Mouse (Mus musculus): ENCODE data around the gene Agr2. TPM values are rescaled to one million over a fixed set of nuclear protein-coding genes. Genes with fewer than 3 reads are reported as not detected.

Gene Agr2
- polyA plus RNA-seq, 1 experiment from 2014 or later: not detected

DNA sequence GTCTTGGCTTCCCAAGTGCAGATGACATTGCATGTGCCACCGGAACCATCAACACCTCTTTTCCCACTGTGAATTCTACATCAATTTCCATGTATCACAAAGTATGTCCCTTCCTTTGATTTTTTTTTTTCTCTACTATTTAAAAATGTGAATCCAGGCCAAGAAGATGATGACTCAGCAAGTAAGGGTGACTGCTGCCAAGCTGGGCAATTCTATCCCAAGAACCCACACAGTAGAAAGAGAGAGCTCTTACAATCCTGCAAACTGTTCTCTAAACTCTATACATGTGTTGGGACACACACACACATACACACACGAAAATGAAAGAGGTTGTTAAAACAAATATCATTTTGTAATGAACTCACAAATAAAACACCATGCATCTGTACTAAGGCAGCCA lies 34.5 kb downstream of the Agr2 start:
- Histone ChIP-seq H3K4me2 (no peak overlapping the region), H3K9me3 (no peaks in the 10 kb centered on the region), H3K4me1 (replicated peaks) (peaks cover 11% of the 10 kb centered on the region), H3K9ac (replicated peaks) (no peak overlapping the region), H3K27me3 (no peaks in the 10 kb centered on the region), H3K4me3 (replicated peaks) (no peak overlapping the region), H3K27ac (no peak overlapping the region), H3K36me3 (no peaks in the 10 kb centered on the region)
- WGBS: 83% methylated on average over 2 of the region's 2 CpGs
- no peak for ATAC-seq (ENCODE audit: insufficient number of reproducible peaks, insufficient read depth, low FRiP score, low TSS enrichment, low read depth)

DNA sequence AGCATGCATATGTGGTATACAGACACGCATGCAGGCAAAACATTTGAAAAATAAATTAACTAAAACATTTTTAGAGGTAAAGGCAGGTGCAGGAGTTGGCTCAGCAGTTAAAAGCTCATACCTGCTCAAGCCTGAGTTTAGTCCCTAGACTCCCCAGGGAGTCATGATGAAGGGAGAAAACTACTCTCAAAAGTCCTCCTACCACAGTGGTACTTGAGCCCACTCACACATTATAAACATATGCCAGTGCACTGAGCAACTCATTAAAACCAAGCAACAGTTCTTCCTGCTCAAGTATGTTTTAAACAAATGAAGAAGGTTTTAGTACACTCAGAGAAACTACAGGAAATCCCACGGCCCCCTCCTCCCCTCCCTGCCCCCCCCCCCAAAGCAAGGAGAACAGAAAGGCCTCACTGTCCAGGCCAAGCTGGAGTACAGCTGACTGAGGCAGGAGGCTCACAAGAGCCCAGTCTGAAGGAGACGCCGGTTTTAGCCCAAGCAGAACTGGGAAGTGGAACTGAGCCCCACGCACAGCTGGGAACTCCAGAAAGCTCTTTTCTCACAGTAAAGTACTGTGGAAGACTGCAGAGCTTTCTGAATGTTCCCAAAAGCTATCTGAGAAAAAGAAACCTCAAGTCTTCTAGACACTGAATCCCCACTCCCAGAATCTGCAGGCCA lies 36.4 kb downstream of the Agr2 start:
- H3K4me2 ChIP-seq: no peak overlapping the region
- ATAC-seq (ENCODE audit: insufficient number of reproducible peaks, insufficient read depth, low FRiP score, low TSS enrichment, low read depth): no peak
- no peak overlapping the region for H3K4me3 ChIP-seq (replicated peaks)
- WGBS: 57% methylated on average over 5 of the region's 5 CpGs
- no peaks in the 10 kb centered on the region for H3K9me3 ChIP-seq
- H3K27me3 ChIP-seq: no peaks in the 10 kb centered on the region
- H3K36me3 ChIP-seq: no peaks in the 10 kb centered on the region
- H3K27ac ChIP-seq: peak overlapping the region; percentile 62
- H3K4me1 ChIP-seq (replicated peaks): peaks cover 11% of the 10 kb centered on the region
- H3K9ac ChIP-seq (replicated peaks): no peak overlapping the region

DNA sequence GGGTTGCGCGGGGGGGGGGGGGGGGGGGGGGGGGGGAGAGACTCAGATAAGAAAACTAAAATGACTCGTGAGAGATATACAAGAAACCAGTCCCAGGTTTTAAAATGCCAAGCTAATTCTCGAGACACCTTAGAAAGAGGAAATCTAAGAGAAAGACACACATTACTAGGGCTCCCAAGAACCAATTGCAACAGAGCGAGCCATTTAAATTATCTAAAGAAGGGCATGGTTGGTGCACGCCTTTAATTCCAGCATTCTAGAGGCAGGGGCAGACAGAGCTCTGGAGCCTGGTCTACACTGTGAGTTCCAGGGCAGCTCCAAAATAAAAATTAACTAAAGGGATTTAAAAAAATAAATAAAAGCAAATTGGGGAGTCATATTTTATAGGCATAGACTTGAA lies 37.0 kb downstream of the Agr2 start:
- 74% methylated on average over 4 of the region's 6 CpGs for WGBS
- no peaks in the 10 kb centered on the region for H3K27me3 ChIP-seq

DNA sequence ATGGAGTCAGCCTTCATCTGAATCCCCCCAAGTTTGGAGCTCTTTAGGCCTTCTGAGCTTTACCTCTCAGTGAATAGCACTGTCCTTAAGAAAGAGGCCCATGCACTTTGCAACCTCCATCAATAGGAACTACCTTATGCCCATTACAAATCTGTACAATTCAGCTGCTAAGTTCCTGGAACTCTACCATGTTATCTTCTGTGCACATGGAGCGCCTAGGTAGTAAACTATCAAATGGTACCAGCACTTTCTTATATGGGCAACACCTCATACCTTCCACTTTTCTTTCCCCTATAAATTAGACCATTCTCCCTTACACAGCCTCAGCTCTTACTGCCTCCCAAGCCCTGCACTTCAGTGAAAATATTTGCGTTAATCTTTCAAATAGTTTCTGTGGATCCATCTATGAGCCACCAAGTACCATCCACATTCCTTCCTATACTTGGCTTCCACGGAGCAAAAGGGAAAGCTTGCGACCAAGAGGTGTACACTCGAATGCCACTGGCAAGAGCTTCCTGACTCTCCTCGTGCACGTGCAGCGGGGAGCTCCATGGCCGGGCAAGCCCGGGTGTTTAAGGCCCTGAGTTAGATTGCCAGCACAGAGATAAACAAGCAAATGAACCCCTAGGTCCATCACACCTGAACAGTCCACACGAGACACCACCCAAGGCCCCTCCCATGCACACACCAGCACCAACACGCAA lies 38.1 kb downstream of the Agr2 start:
- no peak overlapping the region for H3K4me3 ChIP-seq (replicated peaks)
- H3K4me2 ChIP-seq: no peak overlapping the region
- no peaks in the 10 kb centered on the region for H3K36me3 ChIP-seq
- no peak overlapping the region for H3K27ac ChIP-seq
- no peaks in the 10 kb centered on the region for H3K9me3 ChIP-seq
- H3K27me3 ChIP-seq: no peaks in the 10 kb centered on the region
- ATAC-seq (ENCODE audit: insufficient number of reproducible peaks, insufficient read depth, low FRiP score, low TSS enrichment, low read depth): no peak
- H3K9ac ChIP-seq (replicated peaks): no peak overlapping the region
- peaks cover 11% of the 10 kb centered on the region for H3K4me1 ChIP-seq (replicated peaks)
- WGBS: 90% methylated on average over 12 of the region's 12 CpGs

More for the DNA sequence above, 37.0 kb downstream of the Agr2 start:
- Histone ChIP-seq H3K9me3 (no peaks in the 10 kb centered on the region), H3K4me2 (no peak overlapping the region), H3K9ac (replicated peaks) (no peak overlapping the region), H3K4me3 (replicated peaks) (no peak overlapping the region), H3K36me3 (no peaks in the 10 kb centered on the region), H3K27ac (peak overlapping the region; percentile 62; the same call in 1 of the 2 replicates), H3K4me1 (replicated peaks) (peaks cover 11% of the 10 kb centered on the region)
- no peak for ATAC-seq (ENCODE audit: insufficient number of reproducible peaks, insufficient read depth, low FRiP score, low TSS enrichment, low read depth)

DNA sequence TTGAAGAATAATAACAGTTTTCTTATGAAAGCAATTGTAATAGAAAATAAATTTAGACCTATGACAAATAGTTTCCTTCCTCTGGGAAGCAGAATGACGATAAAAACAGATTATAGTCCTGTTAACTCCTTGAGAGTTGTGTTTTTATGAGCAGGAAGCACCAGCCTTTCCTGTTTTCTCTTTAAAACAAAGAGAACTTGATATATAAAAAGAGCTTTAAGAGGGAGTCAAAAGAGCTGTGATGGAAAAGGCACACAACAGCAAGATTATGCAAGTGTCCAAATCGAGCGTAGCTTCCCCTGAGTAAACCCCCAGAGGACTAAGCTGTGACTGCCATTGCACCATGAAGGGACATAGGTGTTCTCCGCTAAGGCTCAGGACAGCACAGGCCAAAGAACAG lies 39.7 kb downstream of the Agr2 start:
- WGBS: 70% methylated on average over 4 of the region's 4 CpGs
- Histone ChIP-seq H3K4me3 (replicated peaks) (no peak overlapping the region), H3K27me3 (no peaks in the 10 kb centered on the region), H3K27ac (no peak overlapping the region), H3K4me1 (replicated peaks) (peaks cover 11% of the 10 kb centered on the region), H3K9me3 (no peaks in the 10 kb centered on the region), H3K4me2 (no peak overlapping the region), H3K36me3 (no peaks in the 10 kb centered on the region), H3K9ac (replicated peaks) (no peak overlapping the region)
- no peak for ATAC-seq (ENCODE audit: insufficient number of reproducible peaks, insufficient read depth, low FRiP score, low TSS enrichment, low read depth)

DNA sequence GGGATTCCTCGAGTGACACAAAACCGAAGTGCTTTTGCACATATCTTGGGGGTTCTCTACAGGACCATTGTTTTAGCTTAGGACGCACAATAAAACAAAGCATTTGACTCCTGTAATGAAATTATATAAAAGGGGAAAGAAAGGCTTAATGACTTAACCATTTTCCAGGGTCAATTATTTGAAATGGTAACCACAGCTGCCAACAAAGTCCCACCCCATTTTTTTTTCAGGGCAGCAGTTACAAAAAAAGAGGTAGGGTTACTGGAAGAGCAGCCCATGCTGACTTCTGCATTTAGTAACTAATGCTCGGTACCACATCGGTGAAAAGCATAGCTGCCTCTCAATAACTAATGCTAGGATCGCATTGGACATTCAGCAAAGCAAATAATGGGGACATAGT lies 42.8 kb downstream of the Agr2 start:
- Histone ChIP-seq H3K27me3 (no peaks in the 10 kb centered on the region), H3K4me3 (replicated peaks) (no peak overlapping the region), H3K27ac (no peak overlapping the region), H3K9me3 (no peaks in the 10 kb centered on the region), H3K4me1 (replicated peaks) (peaks cover 7% of the 10 kb centered on the region; the same call in 1 of the 2 replicates), H3K36me3 (no peaks in the 10 kb centered on the region), H3K9ac (replicated peaks) (no peak overlapping the region), H3K4me2 (no peak overlapping the region)
- ATAC-seq (ENCODE audit: insufficient number of reproducible peaks, insufficient read depth, low FRiP score, low TSS enrichment, low read depth): no peak
- 91% methylated on average over 6 of the region's 6 CpGs for WGBS

DNA sequence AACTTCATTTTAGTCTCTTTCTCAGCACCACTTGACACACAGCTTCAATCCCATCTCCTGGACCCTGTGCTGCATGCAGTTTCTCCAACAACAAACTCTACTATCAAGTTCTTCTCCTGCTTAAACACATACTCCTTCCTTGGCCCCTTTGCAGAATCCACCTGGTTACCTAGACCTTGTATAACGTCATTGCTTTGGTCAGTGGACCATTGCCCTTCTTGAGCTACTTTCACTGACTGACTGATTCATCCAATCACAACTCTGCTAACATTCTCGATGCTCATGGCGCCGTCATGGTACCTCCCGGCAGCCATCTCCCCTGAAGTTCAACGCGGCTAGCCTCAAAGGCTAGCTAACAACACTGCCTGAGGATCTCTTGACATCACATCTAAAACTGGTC lies 43.4 kb downstream of the Agr2 start:
- Histone ChIP-seq H3K4me3 (replicated peaks) (no peak overlapping the region), H3K36me3 (no peaks in the 10 kb centered on the region), H3K27ac (no peak overlapping the region), H3K9ac (replicated peaks) (no peak overlapping the region), H3K4me1 (replicated peaks) (peaks cover 10% of the 10 kb centered on the region; the same call in 1 of the 2 replicates), H3K4me2 (no peak overlapping the region), H3K9me3 (no peaks in the 10 kb centered on the region), H3K27me3 (no peaks in the 10 kb centered on the region)
- ATAC-seq (ENCODE audit: insufficient number of reproducible peaks, insufficient read depth, low FRiP score, low TSS enrichment, low read depth): no peak
- WGBS: 96% methylated on average over 7 of the region's 7 CpGs

DNA sequence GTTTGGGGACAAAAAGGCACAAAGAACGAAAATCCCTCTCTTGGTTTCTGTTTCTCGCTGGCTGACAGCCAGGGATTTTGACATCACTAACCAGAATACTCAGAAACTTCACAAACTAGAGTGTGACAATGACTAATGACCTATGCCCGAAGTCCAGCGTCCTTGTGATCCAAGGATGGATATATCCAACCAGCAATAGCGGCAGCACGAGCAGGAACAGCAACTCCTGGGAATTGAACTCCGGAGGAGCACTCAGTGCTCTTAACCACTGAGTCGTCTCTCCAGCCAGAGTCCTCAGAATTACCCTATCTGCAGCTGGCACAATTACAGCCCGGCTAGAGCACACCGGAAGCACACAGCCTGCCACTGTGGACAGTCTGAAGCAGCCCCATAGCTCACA lies 44.1 kb downstream of the Agr2 start:
- Histone ChIP-seq H3K27ac (no peak overlapping the region), H3K9me3 (no peaks in the 10 kb centered on the region), H3K4me3 (replicated peaks) (no peak overlapping the region), H3K4me2 (no peak overlapping the region), H3K36me3 (no peaks in the 10 kb centered on the region), H3K9ac (replicated peaks) (no peak overlapping the region), H3K4me1 (replicated peaks) (peaks cover 11% of the 10 kb centered on the region; the same call in 1 of the 2 replicates), H3K27me3 (no peaks in the 10 kb centered on the region)
- no peak for ATAC-seq (ENCODE audit: insufficient number of reproducible peaks, insufficient read depth, low FRiP score, low TSS enrichment, low read depth)
- WGBS: 79% methylated on average over 10 of the region's 10 CpGs

DNA sequence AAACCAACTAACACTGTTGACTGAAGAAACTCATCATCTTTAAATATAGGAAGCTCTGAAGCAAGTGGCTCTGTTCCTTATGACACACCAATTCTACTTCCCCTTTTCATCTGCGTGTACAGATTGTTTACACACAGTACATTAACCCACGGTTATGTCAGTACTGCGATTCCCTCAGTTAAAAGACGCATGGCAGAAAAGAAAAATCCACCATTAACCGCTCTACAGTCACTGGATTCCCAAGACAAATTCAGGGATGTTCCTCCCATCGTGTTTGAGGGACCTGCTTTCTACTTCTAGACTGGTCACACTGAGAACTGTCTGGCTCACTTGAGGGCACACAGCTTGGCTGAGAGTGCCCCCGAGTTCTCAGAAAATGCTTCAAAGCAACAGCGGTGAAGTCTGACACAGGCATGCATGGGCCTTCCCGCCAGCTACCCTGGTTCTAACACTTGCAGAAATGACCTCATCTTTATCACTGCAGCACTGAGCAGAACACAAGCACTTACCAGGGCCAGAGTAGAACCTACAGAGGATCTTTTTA lies 46.9 kb downstream of the Agr2 start:
- Histone ChIP-seq H3K9me3 (no peaks in the 10 kb centered on the region), H3K4me3 (replicated peaks) (no peak overlapping the region), H3K27me3 (no peaks in the 10 kb centered on the region), H3K9ac (replicated peaks) (no peak overlapping the region), H3K4me1 (replicated peaks) (peaks cover 11% of the 10 kb centered on the region; the same call in 1 of the 2 replicates), H3K36me3 (no peaks in the 10 kb centered on the region), H3K4me2 (no peak overlapping the region), H3K27ac (no peak overlapping the region)
- WGBS: 79% methylated on average over 9 of the region's 9 CpGs
- no peak for ATAC-seq (ENCODE audit: insufficient number of reproducible peaks, insufficient read depth, low FRiP score, low TSS enrichment, low read depth)

DNA sequence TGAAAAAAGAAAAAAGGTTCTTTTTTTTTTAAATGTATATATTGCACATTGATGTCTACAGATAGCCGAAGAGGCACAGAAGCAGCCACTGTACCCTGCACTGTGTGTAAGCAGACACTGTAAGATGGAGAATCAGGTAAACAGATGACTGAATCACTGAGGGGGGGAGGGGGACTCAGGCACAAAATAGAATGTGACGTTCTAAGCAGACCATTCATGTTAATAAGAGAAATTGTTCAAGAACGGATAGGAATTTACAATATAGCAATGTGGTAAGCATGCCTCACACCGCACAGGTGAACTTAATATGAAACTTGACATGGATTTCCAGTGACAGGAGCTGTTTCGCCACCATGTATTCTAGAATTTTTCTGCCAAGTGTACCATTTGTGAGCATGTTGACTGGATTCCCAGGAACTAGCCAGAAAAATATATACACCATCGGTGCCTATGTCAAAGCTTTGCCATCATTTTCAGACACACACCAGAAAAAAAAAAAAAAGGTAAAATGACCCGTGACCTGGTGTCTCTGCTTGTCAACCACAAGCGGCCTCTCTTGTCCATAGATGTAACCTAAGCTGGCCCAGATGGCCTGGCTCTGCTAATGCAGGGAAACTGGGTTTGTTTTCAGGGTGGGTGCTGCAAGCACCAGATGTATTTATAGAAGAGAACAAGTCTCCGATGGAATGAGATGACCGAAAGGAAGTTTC lies 48.0 kb downstream of the Agr2 start:
- Histone ChIP-seq H3K4me3 (replicated peaks) (peak overlapping the region; percentile 84; the same call in 1 of the 2 replicates), H3K9ac (replicated peaks) (no peak overlapping the region), H3K9me3 (no peaks in the 10 kb centered on the region), H3K4me2 (peak overlapping the region; percentile 85), H3K27ac (no peak overlapping the region), H3K27me3 (no peaks in the 10 kb centered on the region), H3K4me1 (replicated peaks) (peaks cover 11% of the 10 kb centered on the region; the same call in 1 of the 2 replicates), H3K36me3 (no peaks in the 10 kb centered on the region)
- no peak for ATAC-seq (ENCODE audit: insufficient number of reproducible peaks, insufficient read depth, low FRiP score, low TSS enrichment, low read depth)
- WGBS: 71% methylated on average over 10 of the region's 10 CpGs

DNA sequence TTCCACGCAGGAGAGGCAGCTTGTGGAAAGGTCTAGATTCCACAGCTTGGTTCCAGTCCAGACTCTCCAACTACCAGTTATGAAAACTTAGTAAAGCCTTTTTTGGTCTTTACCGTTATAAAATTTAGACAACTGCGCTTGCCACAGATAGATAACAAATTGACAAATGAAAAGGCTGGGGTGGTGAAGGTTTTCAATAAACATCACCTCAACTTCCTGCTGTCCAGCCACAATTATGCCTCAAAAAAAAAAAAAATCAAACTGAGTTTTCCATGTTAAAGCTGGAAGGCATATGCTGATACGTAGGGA lies 48.5 kb downstream of the Agr2 start:
- Histone ChIP-seq H3K4me1 (replicated peaks) (peaks cover 14% of the 10 kb centered on the region), H3K27ac (no peak overlapping the region), H3K27me3 (no peaks in the 10 kb centered on the region), H3K36me3 (no peaks in the 10 kb centered on the region), H3K4me3 (replicated peaks) (peak overlapping the region; percentile 84), H3K9me3 (no peaks in the 10 kb centered on the region), H3K4me2 (peak overlapping the region; percentile 85), H3K9ac (replicated peaks) (no peak overlapping the region; the same call in 1 of the 2 replicates)
- ATAC-seq (ENCODE audit: insufficient number of reproducible peaks, insufficient read depth, low FRiP score, low TSS enrichment, low read depth): no peak
- 52% methylated on average over 4 of the region's 4 CpGs for WGBS

Measured in limb, embryonic 12.5 days (tissue).